Mouse (Mus musculus): ENCODE data around the gene 1700029F12Rik.
"Not testable (repeated sequence)": the region's sequence is repeated elsewhere in the genome, so short reads cannot be mapped to it uniquely, and the experiment has no call there.

The 1700029F12Rik gene

GRCm38 (mm10) chr13:97034262-97034661 lies at the start of gene 1700029F12Rik:
Gene 1700029F12Rik (minus strand): TSS chr13:97034362.
- no peak for DNase-seq (ENCODE audit: low spot score)

- DNase-seq (ENCODE audit: low spot score): no peak
Observed at GRCm38 (mm10) chr13:97082432-97082831, 48.3 kb upstream of the 1700029F12Rik start.

GRCm38 (mm10) chr13:97080615-97081014 lies 46.5 kb upstream of the 1700029F12Rik start:
- no peak for DNase-seq (ENCODE audit: low spot score)

DNA sequence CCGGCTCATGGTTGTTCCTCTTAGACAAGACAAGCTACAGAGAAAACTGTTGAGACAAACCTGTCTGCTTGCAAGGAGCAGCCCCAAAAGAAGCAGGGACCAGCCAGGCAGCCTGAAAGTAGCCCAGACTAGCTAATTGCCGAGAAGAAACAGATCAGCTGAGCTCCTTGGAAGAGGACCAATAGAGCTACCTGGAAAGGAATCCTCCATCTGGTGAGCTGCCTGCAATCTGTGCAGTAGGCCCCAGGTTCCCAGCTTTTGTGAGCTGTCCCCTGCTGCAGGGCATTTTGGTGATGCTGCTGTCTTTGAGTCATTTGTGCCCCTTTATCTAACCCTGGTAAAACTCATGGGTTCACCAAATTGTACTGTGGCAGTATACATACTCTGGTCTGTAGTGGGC lies 46.0 kb upstream of the 1700029F12Rik start:
- DNase-seq (ENCODE audit: low spot score): no peak

DNA sequence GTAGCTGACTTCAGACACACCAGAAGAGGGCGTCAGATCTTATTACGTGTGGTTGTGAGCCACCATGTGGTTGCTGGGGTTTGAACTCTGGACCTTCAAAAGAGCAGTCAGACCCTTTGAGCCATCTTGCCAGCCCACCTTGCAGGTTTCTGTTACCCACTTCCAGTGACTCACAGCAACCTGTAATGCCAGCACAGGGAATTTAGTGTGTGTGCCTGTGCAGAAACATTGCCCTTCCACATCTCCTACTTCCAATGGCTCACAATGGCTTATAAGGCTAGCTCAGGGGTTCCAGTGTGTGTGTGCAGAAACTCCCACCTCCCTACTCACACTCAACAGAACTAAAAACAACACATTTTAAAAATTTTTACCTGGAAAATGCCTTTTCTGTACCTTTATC lies 43.4 kb upstream of the 1700029F12Rik start:
- DNase-seq (ENCODE audit: low spot score): no peak

DNA sequence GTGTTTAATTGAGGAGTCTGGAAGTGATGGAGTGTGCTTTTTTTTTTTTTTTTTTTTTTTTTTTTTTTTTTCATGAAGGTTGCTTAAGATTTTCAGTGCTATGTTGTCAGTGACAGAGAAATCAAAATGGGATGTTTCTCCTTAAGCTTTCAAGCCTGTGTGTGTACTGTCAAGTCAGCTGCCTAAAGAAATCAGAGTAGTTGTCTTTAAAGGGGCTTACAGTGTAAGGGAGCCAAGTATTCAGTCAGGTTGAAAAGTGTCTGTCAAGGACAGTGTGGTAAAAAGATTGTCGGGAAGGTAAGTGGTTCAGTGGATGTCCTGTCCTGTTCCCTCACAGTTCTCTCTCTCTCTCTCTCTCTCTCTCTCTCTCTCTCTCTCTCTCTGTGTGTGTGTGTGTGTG lies 39.3 kb upstream of the 1700029F12Rik start:
- DNase-seq (ENCODE audit: low spot score): no peak

DNA sequence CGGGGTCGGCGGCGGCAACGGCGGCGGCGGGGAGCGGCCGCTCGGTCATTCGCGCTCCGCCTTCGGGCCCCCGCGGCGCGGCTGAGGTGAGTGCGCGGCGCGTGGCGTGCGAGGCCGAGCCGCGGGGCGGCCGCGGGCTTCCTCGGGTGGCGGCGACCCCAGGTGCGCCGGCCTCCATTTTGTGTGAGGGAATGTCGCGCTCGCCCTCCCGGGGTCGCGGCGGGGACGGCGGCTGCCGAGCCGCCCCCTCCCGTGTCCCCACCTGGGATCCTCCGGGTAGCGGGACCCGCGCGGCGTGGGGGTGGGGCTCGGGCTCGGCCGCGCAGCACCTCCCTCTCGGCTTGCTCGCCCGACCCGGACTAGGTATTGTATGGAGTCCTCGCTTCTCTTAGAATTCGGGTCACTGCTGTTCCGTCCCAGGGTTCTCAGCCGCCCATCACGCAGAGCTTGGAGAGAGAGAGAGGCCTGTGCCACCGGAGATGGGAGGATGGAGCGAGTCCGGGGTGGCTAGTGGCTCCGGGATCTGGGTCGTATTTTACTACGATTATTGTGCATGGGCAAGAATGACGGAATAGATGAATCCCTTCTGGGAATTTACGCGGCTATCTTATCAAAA lies 37.6 kb upstream of the 1700029F12Rik start:
- no peak for DNase-seq (ENCODE audit: low spot score)

DNA sequence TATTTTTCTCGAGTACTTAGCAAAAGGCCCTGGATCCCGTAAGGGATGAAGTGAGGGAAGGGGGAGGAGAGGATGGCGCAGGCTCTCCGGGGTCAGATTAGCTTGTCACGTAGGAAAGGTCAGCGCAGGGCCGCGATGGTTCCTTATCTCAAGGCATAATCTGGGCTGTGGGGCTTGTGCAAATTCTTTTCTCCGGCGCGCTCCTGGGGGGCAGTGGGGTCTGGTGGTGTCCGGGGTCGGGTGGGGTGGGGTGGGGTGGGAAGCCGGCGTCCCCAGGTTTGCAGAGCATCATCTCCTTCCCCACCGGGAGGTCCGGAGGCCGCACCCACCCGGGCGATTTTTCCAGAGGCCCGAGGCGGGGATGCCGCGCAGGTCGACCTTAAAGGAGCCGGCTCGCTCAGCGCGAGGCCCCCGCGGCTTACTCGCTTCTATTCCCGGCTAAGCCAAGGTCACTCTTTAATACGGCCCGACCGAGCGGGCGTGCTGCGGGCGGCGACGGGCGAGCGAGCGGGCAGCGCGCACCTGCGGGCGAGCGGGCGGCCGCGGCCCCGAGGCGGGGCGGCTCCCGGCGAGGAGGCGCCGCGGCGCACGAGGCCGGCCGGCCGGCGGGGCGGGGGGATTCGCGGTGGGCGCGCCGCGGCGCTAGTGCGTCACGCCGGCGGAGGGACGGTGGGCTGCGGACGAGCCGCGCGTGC lies 36.9 kb upstream of the 1700029F12Rik start:
- no peak for DNase-seq (ENCODE audit: low spot score)

GRCm38 (mm10) chr13:97068151-97068550 lies 34.0 kb upstream of the 1700029F12Rik start:
- DNase-seq (ENCODE audit: low spot score): no peak

GRCm38 (mm10) chr13:97067691-97068090 lies 33.5 kb upstream of the 1700029F12Rik start:
- DNase-seq (ENCODE audit: low spot score): no peak

- DNase-seq (ENCODE audit: low spot score): no peak
Observed at GRCm38 (mm10) chr13:97066649-97067550, 32.7 kb upstream of the 1700029F12Rik start, which contains the start of gene Fam169a. Gene Fam169a (plus strand): TSS chr13:97067286.

- DNase-seq (ENCODE audit: low spot score): not testable (repeated sequence)
Observed at GRCm38 (mm10) chr13:97064844-97065621, 30.9 kb upstream of the 1700029F12Rik start.

DNA sequence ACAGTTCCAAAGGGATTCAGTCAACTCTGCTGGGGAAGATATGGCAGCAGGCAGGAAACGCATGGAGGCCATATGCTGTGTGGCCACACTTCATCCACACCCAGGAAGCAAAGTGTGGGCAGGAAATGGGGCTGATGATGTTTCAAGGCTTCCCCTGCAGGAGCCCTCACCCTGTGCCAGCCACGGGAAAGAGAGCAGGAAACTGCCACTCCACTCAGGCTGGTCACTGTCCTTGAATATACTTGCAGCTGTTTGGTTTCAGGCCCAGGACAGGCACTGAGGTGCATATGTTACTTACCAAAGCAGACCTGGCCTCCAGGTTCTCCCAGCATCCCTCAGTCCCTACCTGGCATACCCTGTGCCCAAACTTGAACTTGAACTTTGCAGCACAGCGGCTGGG lies 30.3 kb upstream of the 1700029F12Rik start:
- DNase-seq (ENCODE audit: low spot score): no peak

DNA sequence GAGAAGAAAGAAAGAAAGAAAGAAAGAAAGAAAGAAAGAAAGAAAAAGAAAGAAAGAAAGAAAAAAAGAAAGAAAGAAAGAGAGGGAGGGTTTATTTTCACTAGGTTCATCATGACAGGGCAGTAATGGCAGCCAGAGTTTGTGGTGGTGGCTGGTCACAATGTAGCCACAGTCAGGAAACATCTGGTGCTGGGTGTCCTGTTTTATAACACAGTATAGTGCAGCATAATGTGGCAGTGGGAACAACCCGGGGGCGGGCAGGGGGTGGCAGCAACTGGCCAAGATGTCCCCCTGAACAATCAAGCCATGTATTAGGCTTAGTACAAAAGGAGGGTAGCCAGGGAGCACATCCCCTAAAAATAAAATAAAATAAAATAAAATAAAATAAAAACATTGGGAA lies 29.3 kb upstream of the 1700029F12Rik start:
- DNase-seq (ENCODE audit: low spot score): no peak

- no peak for DNase-seq (ENCODE audit: low spot score)
Observed at GRCm38 (mm10) chr13:97062151-97062550, 28.0 kb upstream of the 1700029F12Rik start.

DNA sequence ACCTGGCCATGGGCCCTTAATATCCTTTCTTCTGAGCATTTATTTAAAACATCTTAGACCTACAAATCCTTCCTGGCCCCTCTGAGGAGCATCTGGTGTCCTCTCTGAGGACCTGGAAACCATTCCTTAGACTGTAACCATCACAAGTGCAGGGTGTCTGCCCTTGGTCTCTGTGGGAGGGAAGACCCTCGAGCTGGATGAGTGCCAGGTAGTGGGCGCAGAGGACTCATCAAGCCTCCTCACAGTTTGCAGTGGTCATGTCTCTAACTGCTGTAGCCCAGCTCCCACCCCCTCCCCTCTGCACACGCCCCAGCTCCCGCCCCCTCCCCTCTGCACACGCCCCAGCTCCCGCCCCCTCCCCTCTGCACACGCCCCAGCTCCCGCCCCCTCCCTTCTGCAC lies 26.2 kb upstream of the 1700029F12Rik start:
- no peak for DNase-seq (ENCODE audit: low spot score)

GRCm38 (mm10) chr13:97059746-97060145 lies 25.6 kb upstream of the 1700029F12Rik start:
- no peak for DNase-seq (ENCODE audit: low spot score)

DNA sequence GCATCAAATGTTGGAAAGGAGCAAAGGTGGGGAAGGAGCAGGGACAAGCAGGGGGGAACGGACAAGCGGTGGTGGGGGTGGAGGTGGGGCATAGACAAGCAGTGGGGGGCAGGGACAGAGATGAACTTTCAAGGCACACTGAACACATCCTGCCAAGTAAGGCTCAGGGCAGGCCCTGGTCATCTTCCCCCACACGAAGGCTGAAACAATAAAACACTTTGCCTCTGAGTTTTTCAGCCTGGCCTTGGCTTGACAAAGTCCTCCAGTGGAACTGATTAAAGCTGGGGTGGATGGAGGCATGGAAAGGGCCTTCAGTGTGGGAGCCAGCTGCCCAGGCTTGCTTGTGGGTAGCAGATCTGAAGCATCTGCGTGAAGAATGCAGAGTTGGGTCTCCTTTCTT lies 23.7 kb upstream of the 1700029F12Rik start:
- no peak for DNase-seq (ENCODE audit: low spot score)

- DNase-seq (ENCODE audit: low spot score): no peak
Observed at GRCm38 (mm10) chr13:97053844-97054243, 19.7 kb upstream of the 1700029F12Rik start.

GRCm38 (mm10) chr13:97052667-97053066 lies 18.5 kb upstream of the 1700029F12Rik start:
- DNase-seq (ENCODE audit: low spot score): peak; percentile 63

DNA sequence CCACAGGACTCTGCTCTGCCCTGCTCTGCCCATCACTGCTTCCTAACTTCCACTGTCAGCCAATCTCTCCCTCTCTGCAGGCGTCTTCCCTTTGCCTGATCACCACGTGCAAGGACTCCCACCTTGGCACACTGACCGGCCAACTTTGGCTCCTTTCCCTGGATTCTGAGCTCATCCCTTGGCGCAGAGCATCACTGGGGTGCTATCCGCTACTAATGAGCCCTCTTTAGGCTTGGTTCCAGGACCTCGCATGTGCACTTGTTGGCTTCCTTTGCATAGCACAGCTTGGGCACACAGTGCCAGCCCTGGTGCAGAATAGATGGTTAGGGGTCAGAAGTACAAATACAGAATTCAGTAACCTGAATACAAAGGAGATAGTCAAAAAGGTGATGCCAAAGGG lies 17.0 kb upstream of the 1700029F12Rik start:
- DNase-seq (ENCODE audit: low spot score): no peak

- DNase-seq (ENCODE audit: low spot score): no peak
Observed at GRCm38 (mm10) chr13:97030075-97030474, 4.1 kb downstream of the 1700029F12Rik start.
